Mouse (Mus musculus) right cerebral cortex, postnatal 25 days (tissue): Measurements from ENCODE around the gene Rtp3.
A peak's percentile ranks its signal among the peaks of the same experiment; 100 is the strongest.

Source experiments
- DNase-seq: peaks from one replicate; pipeline ENCODE4 v3.0.0; 2022

Rtp3 gene

GRCm38 (mm10) chr9:110965910-110966231, 24.5 kb downstream of the Rtp3 start:
- no peak for DNase-seq

- no peak for DNase-seq
Measured at GRCm38 (mm10) chr9:110965062-110965909, 25.1 kb downstream of the Rtp3 start.

GRCm38 (mm10) chr9:110963566-110964115, 26.7 kb downstream of the Rtp3 start:
- DNase-seq: no peak

GRCm38 (mm10) chr9:110961386-110961785, 29.0 kb downstream of the Rtp3 start:
- DNase-seq: no peak

- no peak for DNase-seq
Measured at GRCm38 (mm10) chr9:110960230-110961149, 29.9 kb downstream of the Rtp3 start.

GRCm38 (mm10) chr9:110959669-110960068, 30.7 kb downstream of the Rtp3 start:
- DNase-seq: no peak

GRCm38 (mm10) chr9:110955962-110956361, 34.4 kb downstream of the Rtp3 start:
- DNase-seq: no peak

- no peak for DNase-seq
Measured at GRCm38 (mm10) chr9:110954681-110955445, 35.5 kb downstream of the Rtp3 start.

- DNase-seq: peak; percentile 79
Measured at GRCm38 (mm10) chr9:110953550-110954461, 36.6 kb downstream of the Rtp3 start.

- DNase-seq: no peak
Measured at GRCm38 (mm10) chr9:110952931-110953549, 37.3 kb downstream of the Rtp3 start.

GRCm38 (mm10) chr9:110952398-110952797, 38.0 kb downstream of the Rtp3 start:
- DNase-seq: no peak

GRCm38 (mm10) chr9:110951866-110952265, 38.5 kb downstream of the Rtp3 start:
- DNase-seq: no peak

- DNase-seq: no peak
Measured at GRCm38 (mm10) chr9:110951397-110951796, 39.0 kb downstream of the Rtp3 start, which contains the start of gene Lrrc2. Gene Lrrc2, plus strand, starts transcription at chr9:110951545.

GRCm38 (mm10) chr9:110950109-110950508, 40.3 kb downstream of the Rtp3 start:
- no peak for DNase-seq

- no peak for DNase-seq
Measured at GRCm38 (mm10) chr9:110948813-110949310, 41.5 kb downstream of the Rtp3 start.

GRCm38 (mm10) chr9:110947900-110948299, 42.5 kb downstream of the Rtp3 start:
- no peak for DNase-seq

- DNase-seq: no peak
Measured at GRCm38 (mm10) chr9:110947261-110947661, 43.1 kb downstream of the Rtp3 start.

- no peak for DNase-seq
Measured at GRCm38 (mm10) chr9:110946548-110947044, 43.8 kb downstream of the Rtp3 start.

- DNase-seq: no peak
Measured at GRCm38 (mm10) chr9:110945926-110946325, 44.5 kb downstream of the Rtp3 start, which contains the start of gene Tdgf1. Gene Tdgf1, minus strand, starts transcription at chr9:110946158.

GRCm38 (mm10) chr9:110945343-110945742, 45.0 kb downstream of the Rtp3 start:
- no peak for DNase-seq

- no peak for DNase-seq
Measured at GRCm38 (mm10) chr9:110944265-110944664, 46.1 kb downstream of the Rtp3 start.
